Mouse (Mus musculus) kidney, adult 11 months (tissue): ENCODE results near the gene Cxcl10.
"Not testable (repeated sequence)": the region's sequence is repeated elsewhere in the genome, so short reads cannot be mapped to it uniquely, and the experiment has no call there.

Experiments
- DNase-seq: peaks from one replicate; pipeline ENCODE4 v3.0.0; 2022

The Cxcl10 gene

GRCm38 (mm10) chr5:92368392-92368791, 19.7 kb upstream of the Cxcl10 start:
- no peak for DNase-seq

- DNase-seq, result no peak
Measured at GRCm38 (mm10) chr5:92366565-92366964, 17.9 kb upstream of the Cxcl10 start.

GRCm38 (mm10) chr5:92365146-92365705, 16.5 kb upstream of the Cxcl10 start:
- peak; percentile 57 for DNase-seq

- no peak for DNase-seq
Measured at GRCm38 (mm10) chr5:92364011-92364410, 15.3 kb upstream of the Cxcl10 start.

DNA sequence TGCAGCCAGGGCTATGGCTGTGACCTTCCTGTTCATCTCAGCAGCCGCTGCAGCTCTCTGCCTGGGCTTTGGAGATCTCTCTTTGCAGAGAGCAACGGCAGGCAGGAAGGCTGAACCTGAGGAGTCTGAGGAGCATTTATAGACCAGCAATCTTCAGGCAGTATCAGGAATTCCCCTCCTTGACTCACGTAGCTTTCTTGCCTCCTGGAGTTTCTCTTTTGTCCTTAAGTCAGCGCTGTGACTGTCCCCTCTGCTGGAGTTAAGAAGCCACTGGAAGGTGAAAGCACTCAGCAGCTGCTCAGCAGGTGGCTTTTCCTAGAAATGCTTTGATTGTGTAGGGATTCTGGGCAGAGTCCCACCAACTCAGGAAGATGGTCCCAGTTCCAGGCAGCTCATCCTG, 14.5 kb upstream of the Cxcl10 start:
- DNase-seq, result no peak

- DNase-seq, result peak; percentile 33
Measured at GRCm38 (mm10) chr5:92358767-92359455, 10.2 kb upstream of the Cxcl10 start.

DNA sequence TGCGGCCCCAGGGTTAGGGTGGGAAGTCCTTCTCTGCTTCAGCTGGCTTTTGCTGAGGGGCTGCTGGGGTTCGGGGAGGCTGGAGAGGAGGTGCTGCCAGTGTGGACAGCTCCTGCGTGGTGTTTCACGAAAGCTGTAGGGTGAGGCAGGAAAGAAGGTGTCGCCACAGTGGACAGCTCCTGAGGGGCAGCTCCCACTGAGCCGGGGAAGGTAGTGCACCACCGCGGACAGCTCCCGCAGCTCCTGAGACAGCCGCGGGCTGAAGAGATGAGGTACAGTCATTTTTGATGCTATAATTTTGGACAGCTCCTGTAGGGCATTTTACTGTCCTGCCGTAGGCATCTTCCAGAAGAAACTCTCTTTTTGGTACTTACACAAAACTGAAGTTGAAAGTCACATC, 9.3 kb upstream of the Cxcl10 start:
- DNase-seq, result no peak

- peak; percentile 40 for DNase-seq
Measured at GRCm38 (mm10) chr5:92353517-92353916, 4.8 kb upstream of the Cxcl10 start.

- not testable (repeated sequence) for DNase-seq
Measured at GRCm38 (mm10) chr5:92352716-92353115, 4.0 kb upstream of the Cxcl10 start.

DNA sequence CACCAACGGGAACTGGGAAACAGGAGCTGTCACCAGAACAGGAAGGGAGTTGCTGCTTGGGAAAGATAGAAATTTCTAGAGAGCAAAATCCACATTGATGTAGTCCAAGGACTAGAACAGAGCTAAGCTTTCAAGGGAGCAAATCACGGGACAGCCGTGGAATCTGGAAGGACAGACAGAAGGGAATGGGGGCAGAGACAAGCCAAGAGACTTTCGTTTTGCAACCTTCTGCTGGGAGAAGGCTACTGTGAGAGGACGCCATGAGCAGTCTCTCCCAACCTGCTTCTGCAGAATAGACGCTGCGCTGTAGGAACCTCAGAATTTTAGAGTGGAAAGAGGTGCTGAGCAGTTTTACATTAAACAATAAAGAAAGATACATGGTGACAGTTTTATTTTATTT, 1.0 kb upstream of the Cxcl10 start:
- no peak for DNase-seq

DNA sequence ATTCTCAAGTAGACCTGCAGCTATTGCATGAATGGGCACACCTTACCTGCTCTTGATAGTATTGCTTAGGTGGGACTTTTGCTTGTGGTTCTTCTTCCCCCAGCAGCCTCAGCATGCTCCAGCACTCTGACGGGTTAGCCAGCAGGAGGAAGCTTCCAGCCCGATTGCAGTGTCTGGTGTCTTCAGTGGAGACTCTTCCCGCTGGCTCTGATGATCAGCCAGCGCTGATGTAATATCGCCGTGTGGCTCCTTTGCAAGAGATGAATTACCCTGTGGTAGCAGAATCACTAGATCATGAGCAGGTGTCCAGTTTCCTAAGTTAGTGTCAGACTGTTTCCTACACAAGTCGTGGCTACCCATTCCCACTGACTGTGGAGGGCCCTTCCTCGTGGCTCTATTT, 3.7 kb downstream of the Cxcl10 start:
- DNase-seq, result no peak

DNA sequence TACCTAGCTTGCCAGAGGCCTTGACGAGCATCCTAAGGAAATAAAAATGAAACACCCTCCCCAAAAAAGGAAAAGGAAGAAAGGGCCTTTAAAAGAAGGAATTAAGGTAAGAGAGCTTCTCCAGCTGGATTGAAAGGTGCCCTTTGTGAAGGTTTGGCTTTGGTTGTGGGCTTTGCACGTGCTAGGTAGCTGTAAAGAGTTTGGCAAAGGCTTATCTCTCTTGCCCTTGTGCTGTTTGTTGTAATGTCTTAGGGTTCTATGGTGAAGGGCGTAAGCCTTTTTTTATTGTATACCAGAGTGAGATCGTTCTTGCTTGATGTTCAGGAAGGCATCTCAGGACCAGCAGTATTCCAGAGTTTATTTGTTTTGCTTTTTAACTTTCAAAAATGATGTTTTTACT, 8.1 kb downstream of the Cxcl10 start:
- DNase-seq, result no peak

- DNase-seq, result no peak
Measured at GRCm38 (mm10) chr5:92336743-92337142, 11.9 kb downstream of the Cxcl10 start.

- peak; percentile 30 for DNase-seq
Measured at GRCm38 (mm10) chr5:92332359-92332840, 16.3 kb downstream of the Cxcl10 start.

GRCm38 (mm10) chr5:92331635-92332338, 16.9 kb downstream of the Cxcl10 start, which contains the start of gene Art3:
Gene Art3, plus strand, starts transcription at chr5:92331827.
- no peak for DNase-seq

- no peak for DNase-seq
Measured at GRCm38 (mm10) chr5:92331122-92331521, 17.6 kb downstream of the Cxcl10 start.

DNA sequence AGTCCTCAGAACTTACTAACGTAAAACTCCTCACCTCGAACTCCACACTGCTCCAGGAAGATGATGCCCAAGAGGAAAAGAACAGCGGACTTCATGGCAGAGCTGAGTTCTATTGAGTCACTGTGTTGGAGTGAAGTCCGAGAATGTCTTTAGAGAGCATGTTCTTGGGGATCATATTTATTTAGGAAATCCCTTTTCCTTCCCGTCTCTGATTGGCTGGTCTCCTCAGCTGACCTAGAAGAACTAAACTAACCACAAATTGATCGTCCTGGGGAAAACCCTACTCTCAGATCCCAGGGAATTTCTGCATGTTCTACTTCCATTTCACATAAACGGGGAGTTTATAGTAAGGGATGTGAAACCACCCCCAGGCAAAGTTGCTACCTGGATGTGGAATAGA, 20.8 kb downstream of the Cxcl10 start, which contains the start of gene Cxcl9:
Cxcl9 (minus strand) TSS at position 151 of the 400 bp plus-strand sequence.
- DNase-seq, result no peak

DNA sequence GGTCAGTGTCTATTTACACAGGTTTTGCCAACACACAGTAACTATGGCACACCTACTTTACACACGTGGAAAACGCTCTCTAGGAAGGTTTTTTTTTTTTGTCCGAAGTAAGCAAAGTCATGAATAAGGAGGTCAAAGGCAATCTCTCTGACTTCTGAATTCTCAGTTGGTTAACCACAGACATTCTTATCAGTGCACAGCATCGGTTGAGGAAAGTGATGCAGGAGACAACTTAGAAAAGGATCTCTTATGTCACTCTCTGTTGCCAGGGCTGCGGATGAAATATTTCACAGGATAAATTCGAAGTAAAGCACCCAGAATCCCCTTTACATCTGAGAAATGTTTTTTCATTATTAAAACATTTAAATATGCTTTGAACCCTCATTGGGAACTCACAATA, 21.3 kb downstream of the Cxcl10 start:
- DNase-seq, result no peak

DNA sequence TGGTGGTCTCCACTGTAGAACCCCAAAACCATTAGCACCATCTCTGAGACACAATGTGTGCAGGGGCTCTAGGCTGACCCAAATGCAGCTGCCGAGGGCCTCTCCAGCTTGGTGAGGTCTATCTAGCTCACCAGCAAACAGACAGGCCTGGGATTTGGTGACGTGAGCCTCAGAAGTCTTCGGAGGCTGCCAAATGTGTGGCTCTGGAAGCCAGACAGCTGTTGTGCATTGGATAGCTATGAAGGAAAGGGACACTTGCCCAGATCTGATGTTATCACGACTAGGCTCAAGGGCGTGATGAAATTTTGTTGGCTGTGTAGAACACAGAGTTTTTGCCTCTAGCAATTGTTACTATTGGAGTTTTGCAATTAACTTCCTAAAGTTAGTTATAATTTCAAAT, 25.4 kb downstream of the Cxcl10 start:
- DNase-seq, result peak; percentile 32

GRCm38 (mm10) chr5:92322612-92323011, 26.1 kb downstream of the Cxcl10 start:
- no peak for DNase-seq

DNA sequence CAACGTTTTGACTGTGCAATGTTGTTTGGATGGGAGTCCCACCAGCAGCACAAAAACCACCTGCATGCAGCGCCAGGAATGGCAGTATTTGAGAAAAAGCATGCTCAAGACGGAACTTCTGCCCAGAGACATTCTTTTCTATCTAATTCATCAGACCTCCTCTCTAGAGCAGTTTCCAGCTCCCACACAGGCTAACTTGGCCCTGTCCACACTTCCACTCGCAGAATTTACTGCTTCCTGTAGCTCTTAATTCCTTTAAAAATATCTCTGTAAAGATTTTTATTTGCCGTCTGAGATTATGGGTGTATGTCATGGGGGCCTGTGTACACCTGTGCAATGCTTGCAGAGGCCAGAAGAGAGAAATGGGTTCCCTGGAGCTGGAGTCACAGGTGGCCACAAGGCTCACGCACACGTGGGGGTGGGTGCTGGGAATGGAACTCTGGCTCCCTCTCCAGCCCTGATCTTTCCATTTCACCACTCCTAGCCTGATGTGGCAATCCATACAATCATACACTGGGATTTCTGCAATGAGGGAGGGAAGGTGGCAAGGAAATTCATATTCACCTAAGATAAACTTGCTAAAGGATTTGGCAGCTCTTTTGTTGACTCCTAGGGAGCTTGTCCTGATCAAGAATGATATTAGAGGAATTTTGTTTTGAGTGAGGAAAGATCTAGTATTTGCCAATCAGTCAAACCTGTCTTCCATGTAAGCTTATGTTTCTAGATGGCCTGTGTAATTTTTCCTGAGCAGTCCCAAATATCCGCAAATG, 26.9 kb downstream of the Cxcl10 start:
- DNase-seq, result peak; percentile 9

GRCm38 (mm10) chr5:92318596-92318995, 30.1 kb downstream of the Cxcl10 start:
- no peak for DNase-seq

GRCm38 (mm10) chr5:92318119-92318518, 30.6 kb downstream of the Cxcl10 start:
- no peak for DNase-seq
